Mouse (Mus musculus) midbrain, embryonic 14.5 days (tissue): ENCODE results near the gene Scarb1. TPM values are rescaled to one million over a fixed set of nuclear protein-coding genes. Genes with fewer than 3 reads are reported as not detected.

Experiments used
- ATAC-seq: fragments of 200-750 bp; cut with Nextera tagmentation; 2 replicates; pipeline ENCODE4 v1.8.0; 2017; ENCODE audit warnings: moderate number of reproducible peaks, moderate library complexity; ENCODE audit not compliant: low FRiP score, low TSS enrichment
- DNase-seq: peaks from one replicate; pipeline ENCODE4 v3.0.0-alpha.2; 2015
- H3K27ac ChIP-seq: fragments of 300-500 bp; sonication (generic); replicated peaks from 2 replicates; pipeline ENCODE4 v1.5.1; 2014; ENCODE audit warnings: mild to moderate bottlenecking, low read depth, low read length, moderate library complexity
- H3K27me3 ChIP-seq: fragments of 300-500 bp; sonication (generic); 2 replicates; pipeline ENCODE4 v1.6.1; 2014; ENCODE audit warnings: low read length, control low read depth, mixed read lengths; ENCODE audit not compliant: control insufficient read depth, insufficient read depth
- H3K36me3 ChIP-seq: fragments of 300-500 bp; sonication (generic); 2 replicates; pipeline ENCODE4 v1.6.1; 2014; ENCODE audit warnings: low read length, control low read depth; ENCODE audit not compliant: control insufficient read depth, insufficient read depth
- H3K4me1 ChIP-seq: fragments of 300-500 bp; sonication (generic); 2 replicates; pipeline ENCODE4 v1.6.1; 2014; ENCODE audit warnings: mild to moderate bottlenecking, antibody characterized with exemption, low read length, control low read depth; ENCODE audit not compliant: control insufficient read depth, insufficient read depth
- H3K4me2 ChIP-seq: fragments of 300-500 bp; sonication (generic); 2 replicates; pipeline ENCODE4 v1.6.1; 2014; ENCODE audit warnings: mild to moderate bottlenecking, low read length, moderate library complexity
- H3K4me3 ChIP-seq: fragments of 300-500 bp; sonication (generic); replicated peaks from 2 replicates; pipeline ENCODE4 v1.5.1; 2014; ENCODE audit warnings: low read depth, low read length
- H3K9ac ChIP-seq: fragments of 300-500 bp; sonication (generic); replicated peaks from 2 replicates; pipeline ENCODE4 v1.6.1; 2014; ENCODE audit warnings: mild to moderate bottlenecking, low read length, moderate library complexity
- H3K9me3 ChIP-seq: fragments of 300-500 bp; sonication (generic); 2 replicates; pipeline ENCODE4 v1.6.1; 2016; ENCODE audit warnings: low read length, control low read depth, mixed read lengths; ENCODE audit not compliant: control insufficient read depth
- WGBS: fragments of 180-500 bp; shearing (Covaris S2); extraction: QIAGEN DNeasy Blood & Tissue Kit; methylation state at CpG from one replicate; pipeline ENCODE4 v1.1.7; 2014; 5-methylcytosine and 5-hydroxymethylcytosine counted together
- polyA plus RNA-seq: library from polyadenylated mRNA; unstranded; fragments of >200 nt; fragmentation: Nextera tagmentation; extraction: Ambion mirVana; gene quantifications from 2 replicates; pipeline ENCODE4 v1.2.1, GENCODE M21; 2014

The Scarb1 gene
- polyA plus RNA-seq, 1 experiment from 2014 or later, result 26.8 TPM

- 85% methylated on average over 8 of the region's 8 CpGs for WGBS
- no peak for ATAC-seq
These were observed 49.0 kb downstream of the Scarb1 start for GRCm38 (mm10) chr5:125291895-125292294.

GRCm38 (mm10) chr5:125291387-125291786 lies 49.5 kb downstream of the Scarb1 start:
- Histone ChIP-seq H3K9me3 (0 out of 2 replicates have a peak, but pooled peaks cover 4% of the 10 kb centered on the region), H3K4me1 (no peaks in the 10 kb centered on the region), H3K36me3 (peaks cover 11% of the 10 kb centered on the region; the same call in 1 of the 2 replicates), H3K9ac (no peak overlapping the region), H3K27ac (no peak overlapping the region), H3K27me3 (no peaks in the 10 kb centered on the region), H3K4me3 (no peak overlapping the region), H3K4me2 (no peak overlapping the region)
- DNase-seq (no peak), ATAC-seq (no peak)
- 93% methylated on average over 10 of the region's 10 CpGs for WGBS

More at GRCm38 (mm10) chr5:125291895-125292294, 49.0 kb downstream of the Scarb1 start:
- H3K9ac ChIP-seq, result no peak overlapping the region
- H3K27ac ChIP-seq, result no peak overlapping the region
- no peak overlapping the region for H3K4me2 ChIP-seq
- H3K4me3 ChIP-seq, result no peak overlapping the region
- no peak for DNase-seq
- peaks cover 16% of the 10 kb centered on the region; the same call in 1 of the 2 replicates for H3K36me3 ChIP-seq
- no peaks in the 10 kb centered on the region for H3K27me3 ChIP-seq
- no peaks in the 10 kb centered on the region for H3K4me1 ChIP-seq
- 0 out of 2 replicates have a peak, but pooled peaks cover 4% of the 10 kb centered on the region for H3K9me3 ChIP-seq

- Histone ChIP-seq H3K4me2 (no peak overlapping the region), H3K4me3 (no peak overlapping the region), H3K27ac (no peak overlapping the region), H3K4me1 (peaks cover 9% of the 10 kb centered on the region; the same call in 1 of the 2 replicates), H3K36me3 (0 out of 2 replicates have a peak, but pooled peaks cover 2% of the 10 kb centered on the region), H3K9ac (no peak overlapping the region), H3K9me3 (no peaks in the 10 kb centered on the region), H3K27me3 (no peaks in the 10 kb centered on the region)
- no peak for ATAC-seq
- no peak for DNase-seq
- 98% methylated on average over 9 of the region's 9 CpGs for WGBS
These were observed 53.7 kb downstream of the Scarb1 start for GRCm38 (mm10) chr5:125287053-125287655.

- no peak overlapping the region for H3K4me3 ChIP-seq
- no peaks in the 10 kb centered on the region for H3K27me3 ChIP-seq
- DNase-seq (no peak), ATAC-seq (no peak)
- peaks cover 9% of the 10 kb centered on the region; the same call in 1 of the 2 replicates for H3K4me1 ChIP-seq
- no peak overlapping the region for H3K27ac ChIP-seq
- no peaks in the 10 kb centered on the region for H3K36me3 ChIP-seq
- no peak overlapping the region for H3K4me2 ChIP-seq
- WGBS, result 88% methylated on average over 11 of the region's 11 CpGs
- no peaks in the 10 kb centered on the region for H3K9me3 ChIP-seq
- H3K9ac ChIP-seq, result no peak overlapping the region
These were observed 54.8 kb downstream of the Scarb1 start for GRCm38 (mm10) chr5:125286090-125286489.

- peak; percentile 88 for DNase-seq
- H3K36me3 ChIP-seq, result no peaks in the 10 kb centered on the region
- H3K4me2 ChIP-seq, result peak overlapping the region; percentile 60
- H3K9ac ChIP-seq, result peak overlapping the region; percentile 46; the same call in 1 of the 2 replicates
- H3K9me3 ChIP-seq, result no peaks in the 10 kb centered on the region
- H3K4me1 ChIP-seq, result peaks cover 9% of the 10 kb centered on the region; the same call in 1 of the 2 replicates
- 18% methylated on average over 35 of the region's 35 CpGs for WGBS
- 0 out of 2 replicates have a peak overlapping the region, but pooled peaks have one; percentile 52 for H3K27ac ChIP-seq
- peak overlapping the region; percentile 33 for H3K4me3 ChIP-seq
- peak; percentile 77 for ATAC-seq
- H3K27me3 ChIP-seq, result no peaks in the 10 kb centered on the region
These were observed 56.9 kb downstream of the Scarb1 start for GRCm38 (mm10) chr5:125283748-125284640.

- no peaks in the 10 kb centered on the region for H3K9me3 ChIP-seq
- ATAC-seq (no peak), DNase-seq (no peak)
- H3K4me1 ChIP-seq, result peaks cover 5% of the 10 kb centered on the region; the same call in 1 of the 2 replicates
- no peaks in the 10 kb centered on the region for H3K27me3 ChIP-seq
- no peaks in the 10 kb centered on the region for H3K36me3 ChIP-seq
- no peak overlapping the region for H3K9ac ChIP-seq
- H3K4me3 ChIP-seq, result no peak overlapping the region
- 40% methylated on average over 7 of the region's 7 CpGs for WGBS
- H3K4me2 ChIP-seq, result no peak overlapping the region
- no peak overlapping the region for H3K27ac ChIP-seq
These were observed 61.7 kb downstream of the Scarb1 start for GRCm38 (mm10) chr5:125279216-125279615.

- Histone ChIP-seq H3K27me3 (no peaks in the 10 kb centered on the region), H3K4me2 (no peak overlapping the region), H3K4me3 (no peak overlapping the region), H3K4me1 (no peaks in the 10 kb centered on the region), H3K9me3 (no peaks in the 10 kb centered on the region), H3K36me3 (no peaks in the 10 kb centered on the region), H3K27ac (no peak overlapping the region), H3K9ac (no peak overlapping the region)
- DNase-seq (peak; percentile 45), ATAC-seq (no peak)
- WGBS, result 31% methylated on average over 6 of the region's 6 CpGs
These were observed 62.6 kb downstream of the Scarb1 start for GRCm38 (mm10) chr5:125278314-125278713.

- DNase-seq (no peak), ATAC-seq (no peak)
- Histone ChIP-seq H3K9me3 (no peaks in the 10 kb centered on the region), H3K4me1 (no peaks in the 10 kb centered on the region), H3K27me3 (no peaks in the 10 kb centered on the region), H3K36me3 (no peaks in the 10 kb centered on the region), H3K4me3 (no peak overlapping the region), H3K4me2 (no peak overlapping the region), H3K9ac (no peak overlapping the region), H3K27ac (no peak overlapping the region)
- 89% methylated on average over 6 of the region's 6 CpGs for WGBS
These were observed 63.6 kb downstream of the Scarb1 start for GRCm38 (mm10) chr5:125277313-125277712.
